Mouse (Mus musculus): ENCODE results near the gene Edc3.

GRCm38 (mm10) chr9:57797456-57797855, 89.1 kb downstream of the Edc3 start:
- TF ChIP-seq EP300 (IDR thresholded peaks at IDR 0.05; ENCODE audit: low read depth) (no peak), CTCF (IDR thresholded peaks at IDR 0.05; ENCODE audit: low read depth) (no peak)

Data from heart, postnatal 0 days (tissue).